Mouse (Mus musculus) hindbrain, embryonic 16.5 days (tissue): ENCODE measurements around the gene Dnm3. TPM values are rescaled to one million over a fixed set of nuclear protein-coding genes. Genes with fewer than 3 reads are reported as not detected.

Experiments used
- ATAC-seq: fragments of 200-750 bp; cut with Nextera tagmentation; 2 replicates; pipeline ENCODE4 v1.8.0; 2017; ENCODE audit warnings: moderate TSS enrichment, moderate library complexity
- H3K27ac ChIP-seq: fragments of 300-500 bp; sonication (generic); 2 replicates; pipeline ENCODE4 v1.5.1; 2014; ENCODE audit warnings: low read depth, mild to moderate bottlenecking, control low read depth, low read length, moderate library complexity
- H3K27me3 ChIP-seq: fragments of 300-500 bp; sonication (generic); replicated peaks from 2 replicates; pipeline ENCODE4 v1.6.1; 2014; ENCODE audit warnings: low read length; ENCODE audit not compliant: control insufficient read depth, insufficient read depth
- H3K36me3 ChIP-seq: fragments of 300-500 bp; sonication (generic); 2 replicates; pipeline ENCODE4 v1.6.1; 2014; ENCODE audit warnings: mild to moderate bottlenecking, low read length, moderate library complexity, mixed read lengths; ENCODE audit not compliant: control insufficient read depth, insufficient read depth
- H3K4me1 ChIP-seq: fragments of 300-500 bp; sonication (generic); 2 replicates; pipeline ENCODE4 v1.6.1; 2014; ENCODE audit warnings: low read depth, low read length; ENCODE audit not compliant: control insufficient read depth, insufficient read depth
- H3K4me2 ChIP-seq: fragments of 300-500 bp; sonication (generic); 2 replicates; pipeline ENCODE4 v1.6.1; 2014; ENCODE audit warnings: mild to moderate bottlenecking, low read length, control low read depth, moderate library complexity
- H3K4me3 ChIP-seq: fragments of 300-500 bp; sonication (generic); 2 replicates; pipeline ENCODE4 v1.5.1; 2014; ENCODE audit warnings: mild to moderate bottlenecking, low read length, control low read depth, moderate library complexity
- H3K9ac ChIP-seq: fragments of 300-500 bp; sonication (generic); 2 replicates; pipeline ENCODE4 v1.6.1; 2014; ENCODE audit warnings: low read depth, mild to moderate bottlenecking, control low read depth, low read length, moderate library complexity
- H3K9me3 ChIP-seq: fragments of 300-500 bp; sonication (generic); 2 replicates; pipeline ENCODE4 v1.6.1; 2014; ENCODE audit warnings: mild to moderate bottlenecking, low read length, moderate library complexity; ENCODE audit not compliant: control insufficient read depth
- WGBS: fragments of 180-500 bp; shearing (Covaris S2); extraction: QIAGEN DNeasy Blood & Tissue Kit; methylation state at CpG from one replicate; pipeline ENCODE4 v1.1.7; 2014; 5-methylcytosine and 5-hydroxymethylcytosine counted together
- polyA plus RNA-seq: library from polyadenylated mRNA; unstranded; fragments of >200 nt; fragmentation: Nextera tagmentation; extraction: Ambion mirVana; gene quantifications from 2 replicates; pipeline ENCODE4 v1.2.1, GENCODE M21; 2015

The Dnm3 gene
- polyA plus RNA-seq, 1 experiment from 2014 or later: 57.1 TPM

- Histone ChIP-seq H3K4me2 (no peak overlapping the region), H3K9ac (no peak overlapping the region), H3K4me1 (no peaks in the 10 kb centered on the region), H3K27ac (no peak overlapping the region), H3K36me3 (no peaks in the 10 kb centered on the region), H3K9me3 (no peaks in the 10 kb centered on the region), H3K4me3 (no peak overlapping the region), H3K27me3 (no peaks in the 10 kb centered on the region)
- 85% methylated on average over 6 of the region's 6 CpGs for WGBS
- no peak for ATAC-seq
Observed at GRCm38 (mm10) chr1:162200446-162200845, 277.4 kb downstream of the Dnm3 start.

DNA sequence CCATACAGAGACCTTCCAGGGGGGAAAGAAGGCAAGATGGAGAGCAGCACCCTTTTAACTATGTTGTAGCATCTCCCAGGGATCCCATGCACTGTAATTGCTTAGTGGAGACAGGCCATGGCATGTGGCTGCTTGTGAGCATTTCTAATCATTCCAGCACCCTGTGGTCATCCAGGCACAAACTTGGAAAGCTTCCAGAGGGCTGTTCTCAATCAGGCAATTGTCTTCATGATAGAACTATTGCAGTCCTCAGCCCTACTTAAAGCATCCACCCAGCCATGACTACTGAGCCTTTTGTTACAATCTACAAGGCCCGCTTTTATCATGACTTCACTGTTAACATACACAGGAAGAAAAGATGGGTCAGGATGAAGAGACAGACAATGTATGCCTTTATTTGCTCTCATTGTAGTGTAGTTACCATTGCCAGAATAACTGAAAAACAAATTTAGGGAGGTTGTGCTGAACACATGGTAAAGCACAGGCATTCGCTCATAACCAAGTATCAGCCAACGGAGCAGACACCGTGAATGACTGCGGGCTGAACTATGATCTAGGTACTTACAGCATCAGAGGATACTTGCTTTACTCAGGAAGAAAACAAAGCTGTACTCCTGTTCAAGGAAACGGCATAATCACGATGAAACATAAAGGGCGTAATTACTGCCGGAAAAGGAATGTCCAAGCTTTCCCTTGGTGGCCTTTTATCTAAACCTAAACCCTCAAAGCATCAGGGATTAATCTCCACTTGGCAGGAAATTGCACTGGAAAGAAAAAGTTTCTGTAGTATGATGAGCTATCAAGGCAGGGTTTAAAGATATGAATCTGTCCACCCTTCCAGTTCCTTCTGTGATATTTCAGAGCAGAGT is 280.8 kb downstream of the Dnm3 start:
- 39% methylated on average over 9 of the region's 9 CpGs for WGBS

DNA sequence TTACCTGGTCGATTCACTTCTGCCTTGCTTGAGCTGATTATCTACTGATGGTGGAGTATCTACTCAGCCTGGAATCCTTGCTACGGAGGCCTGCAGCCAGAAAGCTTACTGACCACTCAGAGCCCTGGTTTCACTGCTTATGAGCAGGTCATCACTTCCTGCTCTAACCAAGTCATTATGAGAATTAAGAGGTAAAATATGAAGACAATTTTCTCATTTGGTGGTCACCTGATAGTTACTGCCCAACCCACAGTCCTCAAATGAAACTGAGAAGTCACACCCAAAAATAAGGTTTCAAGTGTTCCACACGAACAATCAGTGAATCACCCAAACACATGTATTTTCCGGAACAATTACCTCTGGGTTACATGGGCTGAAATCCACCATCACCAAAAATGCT is 289.1 kb downstream of the Dnm3 start:
- no peak overlapping the region for H3K27ac ChIP-seq
- H3K4me3 ChIP-seq: no peak overlapping the region
- H3K4me2 ChIP-seq: no peak overlapping the region
- no peaks in the 10 kb centered on the region for H3K9me3 ChIP-seq
- no peaks in the 10 kb centered on the region for H3K27me3 ChIP-seq
- no peak for ATAC-seq
- H3K36me3 ChIP-seq: no peaks in the 10 kb centered on the region
- 90% methylated on average over 4 of the region's 4 CpGs for WGBS
- no peak overlapping the region for H3K9ac ChIP-seq
- peaks cover 14% of the 10 kb centered on the region for H3K4me1 ChIP-seq

More for the DNA sequence above, 280.8 kb downstream of the Dnm3 start:
- peak; percentile 73 for ATAC-seq
- Histone ChIP-seq H3K4me1 (no peaks in the 10 kb centered on the region), H3K9me3 (no peaks in the 10 kb centered on the region), H3K4me3 (no peak overlapping the region), H3K36me3 (no peaks in the 10 kb centered on the region), H3K27me3 (no peaks in the 10 kb centered on the region), H3K9ac (no peak overlapping the region), H3K4me2 (no peak overlapping the region), H3K27ac (no peak overlapping the region)

DNA sequence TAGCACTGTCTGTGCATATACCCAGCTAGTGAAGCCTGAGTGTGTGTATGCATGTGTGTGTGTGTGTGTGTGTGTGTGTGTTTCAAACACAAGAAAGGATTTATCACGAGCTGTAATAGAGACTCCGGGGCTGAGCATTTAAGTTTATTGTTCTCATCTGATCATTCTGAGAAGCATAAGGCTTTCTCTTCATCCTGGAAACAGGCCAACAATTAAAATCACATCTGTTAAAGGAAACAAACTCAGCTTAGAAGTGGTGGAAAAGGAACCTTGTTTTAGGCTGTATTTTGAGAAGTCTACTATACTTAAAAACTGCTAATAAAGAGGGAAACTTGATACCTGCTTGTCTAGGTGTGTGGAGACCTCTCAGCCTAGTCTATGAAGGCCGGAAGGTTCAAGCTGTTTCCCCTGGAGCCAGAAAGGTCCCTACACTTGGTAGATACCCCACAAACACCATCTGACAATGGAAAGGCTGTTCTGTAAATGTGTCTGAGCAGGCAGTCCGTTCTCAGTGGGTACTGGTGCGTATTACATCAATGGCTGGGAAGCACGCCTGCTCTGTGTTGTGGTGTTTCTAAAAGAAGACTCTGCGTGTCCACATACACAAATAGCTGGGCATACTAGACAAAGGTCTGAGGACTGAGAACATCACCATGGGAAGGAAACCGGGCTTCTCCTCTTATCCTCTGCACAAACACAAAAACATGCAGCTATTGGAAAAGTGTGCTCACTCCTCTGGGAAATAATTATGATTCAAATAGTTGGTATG is 290.3 kb downstream of the Dnm3 start:
- Histone ChIP-seq H3K36me3 (no peaks in the 10 kb centered on the region), H3K27ac (0 out of 2 replicates have a peak overlapping the region, but pooled peaks have one; percentile 19), H3K9me3 (no peaks in the 10 kb centered on the region), H3K4me1 (peaks cover 18% of the 10 kb centered on the region), H3K4me2 (no peak overlapping the region), H3K27me3 (no peaks in the 10 kb centered on the region), H3K4me3 (no peak overlapping the region), H3K9ac (no peak overlapping the region)
- peak; percentile 48; the same call in 1 of the 2 replicates for ATAC-seq
- WGBS: 43% methylated on average over 8 of the region's 8 CpGs

DNA sequence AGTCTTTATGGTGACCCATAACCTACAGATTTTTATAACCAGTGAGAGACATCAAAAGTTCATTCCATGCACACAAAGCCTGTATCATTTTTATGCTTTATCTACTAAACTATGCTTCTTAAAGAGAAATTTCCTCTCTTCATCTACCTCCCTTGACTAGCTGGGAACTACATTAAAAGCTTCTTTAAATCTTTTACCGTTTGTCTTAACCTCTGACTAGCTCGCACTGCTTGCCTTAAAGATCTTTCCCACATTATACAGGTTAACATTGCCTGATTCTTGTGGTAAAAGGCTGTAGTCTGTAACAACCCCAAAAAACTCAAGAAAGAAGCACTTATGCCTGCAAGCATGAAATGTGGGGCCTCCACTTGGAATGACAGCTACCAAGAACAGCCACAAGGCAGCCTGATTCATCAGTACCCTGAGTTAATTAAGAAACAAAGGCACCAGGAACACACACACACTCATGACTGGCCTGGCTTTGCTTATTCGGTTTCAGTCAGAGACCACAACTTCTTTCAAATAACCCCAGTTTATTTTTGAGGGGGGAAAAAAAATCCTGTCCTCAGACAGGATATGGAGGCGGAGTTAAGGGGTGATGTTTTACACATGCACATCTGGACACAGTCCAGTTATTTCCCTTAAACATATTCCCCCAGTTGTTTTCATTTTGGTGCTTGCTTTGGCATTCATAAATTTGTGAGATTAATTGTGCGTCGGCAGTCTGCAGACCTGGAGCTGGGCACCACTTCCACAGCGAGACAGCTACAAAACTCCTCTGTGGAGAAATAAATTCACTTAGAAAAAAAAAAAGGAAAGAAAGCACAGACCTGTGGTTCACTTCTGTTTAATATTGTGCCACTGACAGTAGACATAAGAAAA is 291.1 kb downstream of the Dnm3 start:
- no peak overlapping the region for H3K4me2 ChIP-seq
- no peaks in the 10 kb centered on the region for H3K27me3 ChIP-seq
- peaks cover 18% of the 10 kb centered on the region for H3K4me1 ChIP-seq
- H3K36me3 ChIP-seq: no peaks in the 10 kb centered on the region
- H3K27ac ChIP-seq: 0 out of 2 replicates have a peak overlapping the region, but pooled peaks have one; percentile 27
- no peak overlapping the region for H3K9ac ChIP-seq
- no peak for ATAC-seq
- H3K9me3 ChIP-seq: no peaks in the 10 kb centered on the region
- no peak overlapping the region for H3K4me3 ChIP-seq
- WGBS: 48% methylated on average over 7 of the region's 7 CpGs

DNA sequence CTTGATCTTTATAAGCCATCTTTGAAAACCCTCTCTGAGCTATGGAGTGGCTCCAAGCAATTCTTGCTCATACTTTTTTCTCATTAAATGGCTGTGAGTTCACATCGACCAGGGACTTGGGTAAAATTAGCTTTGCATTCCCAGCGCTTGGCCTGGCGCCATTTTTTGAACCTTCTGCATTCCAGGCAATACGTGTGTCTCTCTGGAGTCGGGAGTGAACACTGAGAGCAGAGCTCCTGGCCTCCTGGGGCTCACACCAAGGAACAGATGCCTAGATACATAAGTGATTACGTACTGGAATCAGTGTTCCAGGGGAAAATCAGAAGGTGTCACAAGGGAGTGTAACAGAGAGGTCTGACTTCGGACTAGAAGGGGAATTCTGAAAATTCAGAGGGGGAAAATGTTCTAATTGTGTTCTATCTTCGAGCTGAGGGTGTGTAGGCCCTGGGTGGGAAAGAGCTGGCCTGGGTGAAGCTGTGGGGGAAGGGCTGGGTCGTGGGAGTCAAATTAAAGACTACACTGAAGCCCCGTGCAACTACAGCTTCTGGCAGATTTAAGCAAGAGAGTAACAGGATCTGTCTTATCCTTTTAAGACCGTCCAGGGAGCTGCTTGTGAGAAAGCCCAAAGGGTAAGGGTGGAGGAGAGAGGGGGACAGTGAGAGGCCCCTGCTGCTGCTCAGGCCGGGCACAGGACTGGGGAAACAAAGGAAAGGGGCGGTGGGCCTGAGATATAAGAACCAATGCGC is 293.7 kb downstream of the Dnm3 start:
- Histone ChIP-seq H3K9me3 (no peaks in the 10 kb centered on the region), H3K9ac (no peak overlapping the region), H3K4me1 (peaks cover 18% of the 10 kb centered on the region), H3K4me3 (no peak overlapping the region), H3K36me3 (no peaks in the 10 kb centered on the region), H3K27ac (peak overlapping the region; percentile 29; the same call in 1 of the 2 replicates), H3K27me3 (no peaks in the 10 kb centered on the region), H3K4me2 (no peak overlapping the region)
- peak; percentile 29 for ATAC-seq
- 37% methylated on average over 14 of the region's 14 CpGs for WGBS

DNA sequence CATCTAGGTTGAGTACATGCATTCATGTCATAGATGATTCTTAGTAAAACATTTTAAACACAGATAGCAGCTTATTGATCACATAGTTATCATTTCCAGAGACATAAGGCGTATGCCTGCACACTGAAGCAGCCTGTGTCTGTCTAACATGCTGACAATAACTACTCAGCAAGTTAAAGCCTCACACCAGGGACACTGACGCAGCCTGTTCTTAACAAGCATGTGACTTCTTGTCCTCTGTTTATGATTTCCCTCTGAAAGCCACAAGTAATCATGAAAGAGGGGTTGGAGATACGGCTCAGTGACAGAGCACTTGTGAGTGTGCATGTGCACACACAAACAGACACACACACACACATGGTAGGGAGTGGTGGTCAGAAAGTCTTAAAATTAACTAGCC is 294.4 kb downstream of the Dnm3 start:
- Histone ChIP-seq H3K4me1 (peaks cover 18% of the 10 kb centered on the region), H3K27ac (no peak overlapping the region)
- WGBS: 62% methylated on average over 3 of the region's 3 CpGs

GRCm38 (mm10) chr1:162181187-162181975 is 296.5 kb downstream of the Dnm3 start:
- H3K27me3 ChIP-seq: no peaks in the 10 kb centered on the region
- no peak overlapping the region for H3K4me2 ChIP-seq
- H3K27ac ChIP-seq: no peak overlapping the region
- H3K9ac ChIP-seq: no peak overlapping the region
- ATAC-seq: no peak
- no peaks in the 10 kb centered on the region for H3K9me3 ChIP-seq
- H3K4me1 ChIP-seq: peaks cover 8% of the 10 kb centered on the region
- 66% methylated on average over 7 of the region's 7 CpGs for WGBS
- no peaks in the 10 kb centered on the region for H3K36me3 ChIP-seq
- H3K4me3 ChIP-seq: no peak overlapping the region

More for the DNA sequence above, 294.4 kb downstream of the Dnm3 start:
- no peaks in the 10 kb centered on the region for H3K27me3 ChIP-seq
- no peak for ATAC-seq
- H3K9ac ChIP-seq: no peak overlapping the region
- H3K4me2 ChIP-seq: no peak overlapping the region
- H3K4me3 ChIP-seq: no peak overlapping the region
- no peaks in the 10 kb centered on the region for H3K9me3 ChIP-seq
- H3K36me3 ChIP-seq: no peaks in the 10 kb centered on the region
